Mouse (Mus musculus) testis, postnatal 10 days (tissue): ENCODE data around the gene Mta1.

Source experiments
- DNase-seq: peaks from one replicate; pipeline ENCODE4 v3.0.0; 2021; ENCODE audit warnings: low spot score

The Mta1 gene

GRCm38 (mm10) chr12:113134502-113134901, 36.4 kb downstream of the Mta1 start:
- DNase-seq, result no peak

GRCm38 (mm10) chr12:113135401-113135800, 37.3 kb downstream of the Mta1 start:
- DNase-seq, result no peak

GRCm38 (mm10) chr12:113136492-113137020, 38.5 kb downstream of the Mta1 start:
- DNase-seq, result no peak

GRCm38 (mm10) chr12:113137260-113138213, 39.5 kb downstream of the Mta1 start:
- no peak for DNase-seq

GRCm38 (mm10) chr12:113138291-113138690, 40.2 kb downstream of the Mta1 start:
- no peak for DNase-seq

- no peak for DNase-seq
These were observed 41.1 kb downstream of the Mta1 start for GRCm38 (mm10) chr12:113138901-113139864.

GRCm38 (mm10) chr12:113139908-113140615, 42.0 kb downstream of the Mta1 start, which contains the start of gene Crip2:
TSS of gene Crip2 (plus strand) at chr12:113140236.
- peak; percentile 86 for DNase-seq

GRCm38 (mm10) chr12:113140616-113141411, 42.7 kb downstream of the Mta1 start:
- DNase-seq, result no peak

- DNase-seq, result no peak
These were observed 43.5 kb downstream of the Mta1 start for GRCm38 (mm10) chr12:113141531-113141973.

GRCm38 (mm10) chr12:113142021-113142975, 44.2 kb downstream of the Mta1 start:
- DNase-seq, result peak; percentile 79

- no peak for DNase-seq
These were observed 45.1 kb downstream of the Mta1 start for GRCm38 (mm10) chr12:113143164-113143563.

GRCm38 (mm10) chr12:113144001-113144756, 46.1 kb downstream of the Mta1 start:
- no peak for DNase-seq

- DNase-seq, result no peak
These were observed 46.8 kb downstream of the Mta1 start for GRCm38 (mm10) chr12:113144886-113145285.

- DNase-seq, result no peak
These were observed 47.5 kb downstream of the Mta1 start for GRCm38 (mm10) chr12:113145591-113145990.

GRCm38 (mm10) chr12:113146112-113147057, 48.3 kb downstream of the Mta1 start, which contains the start of gene Crip1:
TSS of gene Crip1 (plus strand) at chr12:113146316.
- DNase-seq, result peak; percentile 87

- DNase-seq, result no peak
These were observed 49.4 kb downstream of the Mta1 start for GRCm38 (mm10) chr12:113147481-113147880.

GRCm38 (mm10) chr12:113148381-113149035, 50.4 kb downstream of the Mta1 start:
- DNase-seq, result peak; percentile 71
